Mouse (Mus musculus) ovary, postnatal 14 days (tissue): Measurements from ENCODE around the gene Hsd17b11.

Source experiments
- DNase-seq: peaks from one replicate; pipeline ENCODE4 v3.0.0; 2022; ENCODE audit warnings: low spot score

The Hsd17b11 gene

DNA sequence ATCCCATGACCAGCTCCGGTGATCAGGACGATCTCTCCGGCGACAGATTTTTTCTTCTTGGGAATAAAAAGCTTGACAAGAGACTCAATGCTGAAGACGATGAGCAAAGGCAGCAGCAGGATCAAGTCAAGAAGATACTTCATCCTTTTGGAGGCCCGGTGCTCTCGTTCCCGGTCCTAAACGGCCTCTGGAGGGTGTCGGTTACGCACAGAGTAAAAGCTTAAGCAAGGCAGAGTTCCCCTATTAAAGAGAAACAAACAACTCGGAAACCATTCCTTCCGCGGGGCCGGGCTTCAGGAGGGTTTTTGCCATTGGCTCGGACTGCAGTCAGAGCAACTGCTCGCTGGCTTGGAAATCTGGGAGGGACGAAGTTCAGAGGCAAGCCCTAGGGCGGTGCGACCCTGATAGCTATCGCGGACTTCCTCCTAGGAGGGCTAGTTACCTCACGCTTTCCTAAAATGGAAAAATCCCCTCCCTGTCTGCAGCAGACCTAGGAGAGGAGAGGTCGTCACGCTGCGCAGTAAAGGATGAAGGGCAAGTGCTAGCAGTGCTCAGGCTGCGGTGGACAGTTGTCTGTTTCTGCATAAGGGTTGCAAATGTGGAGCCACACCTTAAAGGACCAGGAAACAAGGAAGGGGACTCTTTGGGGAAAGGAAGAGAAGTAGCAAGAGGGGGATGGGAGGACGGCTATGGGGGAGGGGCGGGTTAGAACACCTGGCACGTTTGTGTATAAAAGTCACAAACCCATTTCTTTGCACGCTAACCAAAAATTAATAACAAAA lies at the start of gene Hsd17b11:
TSS of gene Hsd17b11 (minus strand) at position 323 of the 782 bp plus-strand sequence.
- DNase-seq, result peak; percentile 71

DNA sequence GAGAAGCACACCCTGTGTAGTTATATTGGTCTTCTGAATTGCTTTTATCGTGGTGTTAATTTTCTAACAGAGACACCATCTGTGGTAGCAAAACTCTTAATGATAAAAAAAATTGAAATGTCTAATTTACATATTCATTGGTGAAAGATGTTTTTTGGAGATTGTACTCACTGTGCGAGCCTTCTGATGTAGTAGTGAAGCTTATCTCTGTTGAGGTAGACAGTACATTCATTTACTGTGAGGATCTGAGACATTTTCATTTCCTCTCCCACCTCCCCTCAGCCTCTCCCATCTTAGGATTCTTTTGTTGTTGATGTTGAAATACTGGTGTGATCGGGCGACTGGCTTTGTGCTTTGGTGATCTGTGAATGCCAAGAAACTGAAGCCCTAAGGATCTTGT lies 49.3 kb upstream of the Hsd17b11 start:
- DNase-seq, result no peak

DNA sequence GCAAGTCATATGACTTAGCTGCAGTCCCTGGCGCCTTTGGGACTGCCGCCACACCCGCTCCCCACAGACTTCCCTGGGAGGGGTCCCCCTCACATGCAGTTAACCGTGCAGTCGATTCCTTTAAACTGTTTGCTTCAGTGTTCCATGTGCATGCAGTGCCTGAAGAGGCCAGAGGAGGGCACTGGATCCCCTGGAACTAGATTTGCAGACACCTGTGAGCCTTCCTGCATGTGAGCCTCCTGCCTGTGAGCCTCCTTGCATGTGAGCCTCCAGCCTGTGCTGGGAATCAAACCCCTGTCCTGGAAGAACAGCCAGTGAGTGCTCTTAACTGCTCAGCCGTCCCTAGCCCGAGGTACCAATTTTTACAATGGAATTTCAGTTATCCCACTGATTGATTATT lies 47.0 kb upstream of the Hsd17b11 start:
- no peak for DNase-seq

DNA sequence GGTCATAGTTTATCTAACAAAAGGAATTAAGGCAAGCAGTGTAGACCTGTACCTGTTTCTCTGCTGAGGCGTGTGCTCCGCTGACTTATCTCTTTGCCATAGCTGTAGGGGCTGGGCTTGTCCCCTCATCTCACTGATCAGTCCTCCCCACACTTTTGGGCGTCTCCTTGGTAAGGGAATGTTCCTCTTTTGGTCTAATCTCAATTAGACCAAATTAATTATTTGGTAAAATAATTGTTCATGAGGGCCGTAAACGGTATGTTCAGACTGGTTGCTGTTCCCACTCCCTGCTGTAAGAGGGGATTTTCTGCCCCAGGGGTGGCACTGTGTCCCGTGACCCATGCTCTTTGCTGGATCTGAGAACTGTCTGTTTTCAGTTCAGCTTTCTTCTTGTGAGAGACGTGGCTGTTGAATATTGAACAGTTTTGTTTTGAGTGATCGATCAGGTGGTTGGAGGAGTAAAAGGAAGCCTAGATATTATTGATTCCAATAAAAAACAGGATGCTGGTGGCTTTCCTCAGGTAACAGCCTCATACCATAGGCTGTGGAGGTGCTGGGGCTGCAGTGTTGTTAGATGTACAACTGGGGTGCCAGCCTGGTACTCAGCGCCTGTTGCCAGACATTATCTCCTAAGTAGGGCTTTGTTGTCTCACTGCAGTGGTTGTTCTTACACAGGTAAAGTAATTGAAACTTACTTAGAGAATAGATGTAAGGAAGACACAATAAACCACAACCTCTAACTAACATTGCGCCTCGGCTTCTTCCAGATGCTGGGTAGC lies 41.2 kb upstream of the Hsd17b11 start:
- no peak for DNase-seq

DNA sequence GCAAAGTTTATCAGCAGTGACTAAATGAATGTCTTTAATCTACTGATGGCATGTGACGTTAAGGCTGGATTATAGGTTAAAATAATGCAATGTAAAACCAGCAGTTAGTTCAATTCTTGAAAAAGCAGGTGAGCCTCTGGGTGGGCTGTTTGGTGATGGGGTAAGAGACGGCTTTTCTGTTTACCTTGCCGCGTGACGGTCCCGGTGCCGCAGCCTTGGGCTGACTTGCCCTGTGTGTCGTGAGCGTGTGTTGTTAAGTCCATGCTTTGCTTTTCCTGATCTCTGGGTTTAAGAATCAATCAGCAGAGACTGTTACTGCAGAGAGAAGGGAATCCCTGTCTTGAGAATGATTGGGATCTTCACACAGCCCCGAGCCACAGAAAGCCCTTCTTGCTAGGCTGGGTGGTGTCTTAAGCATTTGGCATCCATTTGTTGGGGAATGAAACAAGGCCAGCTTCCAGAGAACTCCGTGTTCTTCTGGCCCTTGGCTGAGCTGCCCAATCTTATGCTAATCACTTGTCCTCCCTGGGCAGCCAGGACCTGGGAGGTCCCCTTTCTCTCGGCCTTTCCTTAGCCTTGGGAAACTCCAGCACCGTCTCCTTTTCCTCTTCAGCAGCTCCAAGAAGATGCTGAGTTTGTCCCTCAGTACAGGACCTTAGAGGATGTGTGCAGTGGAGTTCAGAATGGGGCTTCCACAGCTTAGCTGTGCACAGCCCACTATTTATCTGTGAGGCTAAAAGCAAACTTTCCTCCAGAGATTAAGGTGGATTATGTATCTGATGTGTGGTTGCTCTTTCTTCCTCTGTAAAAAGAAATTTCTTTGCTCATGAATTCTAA lies 40.4 kb upstream of the Hsd17b11 start:
- no peak for DNase-seq

DNA sequence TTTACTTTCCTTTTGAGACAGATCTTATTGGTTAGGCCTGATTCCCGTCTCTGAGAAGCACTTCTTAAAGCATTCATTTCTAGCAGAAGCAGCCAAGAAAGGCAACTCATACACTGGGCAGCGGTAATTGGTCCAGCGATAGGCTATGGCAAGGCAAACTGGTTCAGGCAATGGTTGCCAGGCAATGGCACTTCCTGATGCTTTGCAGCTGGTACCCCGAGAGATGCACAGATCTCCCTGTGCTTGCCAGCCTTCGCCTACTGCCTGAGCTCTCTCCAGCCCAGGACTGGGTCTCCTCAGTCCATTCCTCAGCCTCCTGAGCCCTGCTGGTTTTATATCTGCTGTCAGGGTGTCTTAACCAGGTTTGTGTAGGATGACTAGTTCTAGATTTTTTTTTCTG lies 38.7 kb upstream of the Hsd17b11 start:
- DNase-seq, result no peak

DNA sequence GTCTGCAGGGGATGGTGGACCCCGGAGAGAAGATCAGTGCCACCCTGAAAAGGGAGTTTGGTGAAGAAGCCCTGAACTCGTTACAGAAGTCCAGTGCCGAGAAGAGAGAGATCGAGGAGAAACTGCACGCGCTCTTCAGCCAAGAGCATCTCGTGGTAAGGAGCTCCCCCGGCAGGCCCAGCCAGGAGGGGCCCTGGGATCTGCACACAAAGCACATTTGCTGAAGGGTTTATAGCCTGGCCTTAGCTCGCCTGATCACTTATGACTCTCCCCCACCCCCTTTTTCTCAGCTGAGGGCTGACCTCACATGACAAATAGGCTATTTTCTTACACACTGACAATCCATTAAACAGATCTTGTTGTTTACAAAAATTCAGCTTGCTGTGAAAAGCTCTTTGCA lies 37.9 kb upstream of the Hsd17b11 start:
- DNase-seq, result no peak

DNA sequence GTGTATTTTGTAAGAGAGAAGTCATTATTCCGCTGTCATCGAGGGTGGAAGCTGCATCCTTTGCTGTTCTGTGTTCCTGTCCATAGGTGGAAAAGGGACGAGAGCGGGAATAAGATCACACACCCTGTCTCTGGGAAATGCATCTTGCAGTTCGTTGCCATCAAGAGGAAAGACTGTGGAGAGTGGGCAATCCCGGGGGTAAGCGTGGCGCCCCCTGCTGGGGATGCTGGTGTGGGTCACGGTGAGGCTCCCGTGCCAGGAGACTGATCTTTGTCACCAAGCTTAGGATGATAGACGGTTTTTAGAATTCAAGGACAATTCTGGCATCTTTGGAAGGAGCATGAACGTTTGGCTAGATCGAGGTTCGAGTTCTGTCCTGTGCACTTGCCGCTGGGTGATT lies 36.3 kb upstream of the Hsd17b11 start:
- no peak for DNase-seq

DNA sequence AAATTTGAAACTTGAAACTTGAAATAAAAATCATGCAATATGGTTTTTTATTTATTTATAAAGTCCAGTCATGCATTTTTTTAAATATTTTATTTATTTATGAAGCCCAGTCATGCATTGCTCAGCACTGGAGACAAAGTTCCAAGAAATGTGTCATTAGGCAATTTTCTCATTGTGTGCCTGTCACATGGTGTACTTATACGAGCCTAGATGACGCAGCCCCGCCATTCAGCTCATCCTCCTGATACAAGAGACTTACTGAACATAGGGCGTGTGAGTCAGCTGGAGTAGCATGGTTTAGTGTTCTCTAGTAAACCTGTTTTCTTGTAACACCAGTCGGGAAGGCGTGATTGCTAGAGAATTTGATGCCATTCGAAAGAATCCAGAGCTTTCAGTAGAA lies 34.6 kb upstream of the Hsd17b11 start:
- DNase-seq, result no peak

DNA sequence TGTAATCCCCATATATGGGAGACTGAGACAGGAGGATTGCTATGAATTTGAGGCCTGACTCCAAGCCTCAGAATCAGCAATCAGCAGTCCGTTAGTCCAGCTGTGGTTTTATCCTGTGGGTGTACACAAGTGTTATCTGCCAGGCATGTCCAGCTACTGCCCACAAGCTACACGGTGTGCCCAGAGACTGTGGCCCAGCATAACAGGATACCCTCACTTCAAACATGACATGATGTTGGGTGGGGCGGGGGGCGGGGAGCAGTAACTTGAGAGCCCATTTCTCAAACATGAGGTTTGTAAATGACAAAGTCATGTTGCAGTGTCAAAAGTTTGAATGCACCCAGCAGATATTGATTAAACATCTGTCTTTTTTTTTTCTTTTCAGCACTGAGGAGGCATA lies 34.1 kb upstream of the Hsd17b11 start:
- DNase-seq, result no peak

DNA sequence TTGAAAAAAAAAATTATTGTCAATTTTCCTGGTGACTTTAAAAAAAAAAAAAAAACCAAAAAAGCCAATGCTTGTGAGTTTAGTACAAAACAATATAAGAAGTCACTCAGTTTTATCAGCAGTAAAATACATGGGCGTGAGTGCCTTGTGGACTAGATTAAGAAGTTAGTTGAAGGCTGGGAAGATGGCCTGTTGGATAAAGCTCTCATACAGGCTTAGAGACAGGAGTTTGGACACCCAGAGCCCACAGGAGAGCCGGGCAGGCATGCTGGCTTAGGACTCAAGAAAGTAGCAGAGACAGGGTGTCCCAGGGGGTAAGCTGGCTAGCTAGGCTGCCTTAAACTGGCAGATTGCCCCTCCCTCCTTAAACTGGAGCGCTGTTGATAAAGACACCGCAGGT lies 33.2 kb upstream of the Hsd17b11 start:
- DNase-seq, result no peak

DNA sequence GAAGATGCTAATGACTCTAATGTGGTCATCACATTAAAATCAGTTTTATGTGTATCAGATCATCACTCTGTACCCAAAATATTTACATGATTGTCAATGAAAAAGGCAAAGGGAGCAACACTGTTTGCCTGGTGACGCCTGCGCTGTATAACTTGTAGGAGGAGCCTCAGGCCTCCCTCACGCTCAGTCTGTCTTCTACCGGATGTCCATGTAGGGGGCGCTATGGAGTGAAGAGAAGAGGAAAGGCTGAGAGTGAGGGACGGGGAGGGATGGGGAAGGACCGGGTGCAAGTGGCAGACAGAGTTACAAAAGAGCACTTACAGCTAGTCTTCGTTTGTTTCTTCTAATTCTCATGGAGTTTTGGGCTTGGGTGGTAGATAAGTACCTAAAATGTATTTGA lies 31.2 kb upstream of the Hsd17b11 start:
- DNase-seq, result no peak

DNA sequence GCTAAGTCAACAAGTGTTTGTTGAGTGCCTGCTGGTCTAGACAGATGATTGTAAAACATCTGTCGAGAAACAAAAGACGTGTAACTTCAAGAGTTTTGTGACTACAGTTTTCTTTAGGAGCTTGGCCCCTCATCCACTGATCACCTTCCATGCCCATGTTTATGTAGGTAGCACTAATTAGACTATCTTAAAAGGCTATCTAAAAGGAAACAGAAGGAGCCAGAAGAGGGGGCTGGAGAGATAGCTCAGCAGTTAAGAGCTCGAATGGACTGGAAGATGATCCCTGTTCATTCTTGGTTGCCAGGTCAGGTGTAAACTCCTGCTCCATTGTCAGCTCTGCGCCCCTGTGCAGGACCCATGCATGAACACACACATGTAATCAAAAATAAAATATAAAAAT lies 26.4 kb upstream of the Hsd17b11 start:
- no peak for DNase-seq

DNA sequence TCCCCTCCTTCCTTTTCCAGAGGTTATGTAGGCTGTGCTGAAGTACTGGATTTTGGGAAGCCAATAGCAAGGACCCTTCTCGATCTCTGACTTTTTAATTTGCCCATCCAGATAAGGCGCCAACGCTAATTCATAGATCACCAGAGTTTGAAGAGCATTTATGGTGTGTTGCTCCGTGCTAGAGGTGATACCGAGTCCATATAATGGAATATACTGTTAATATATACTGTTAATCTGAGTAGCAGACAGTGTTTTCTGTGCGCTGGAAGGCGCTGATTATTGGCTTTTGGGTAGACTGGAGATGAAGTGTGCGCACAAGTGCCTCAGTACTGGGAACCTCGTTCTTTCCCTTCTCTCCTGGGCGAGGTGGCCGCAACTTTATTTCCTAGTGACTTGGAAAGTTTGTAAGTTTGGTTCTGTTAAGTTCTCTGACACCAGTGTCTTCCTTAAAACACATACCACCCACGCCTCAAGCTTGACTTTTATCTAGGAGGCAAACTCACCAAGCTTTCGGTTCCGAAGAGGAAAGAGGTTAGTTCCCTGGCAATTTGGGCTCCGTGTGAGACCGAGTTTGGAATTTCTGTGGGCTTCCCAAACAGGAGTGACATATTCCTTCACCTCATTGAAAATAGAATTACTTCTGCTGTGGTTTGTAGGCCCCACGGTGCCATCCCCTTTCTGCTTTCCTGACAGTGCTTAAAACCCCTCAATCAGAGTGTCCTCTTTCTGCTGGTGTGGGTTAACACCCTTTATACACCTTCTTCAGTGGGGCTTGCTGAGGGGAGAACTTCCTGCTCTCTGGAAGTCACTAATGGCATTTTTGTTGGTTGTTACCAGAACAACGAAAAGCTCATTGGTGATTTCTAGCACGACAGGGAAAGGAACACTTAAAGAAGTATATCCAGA lies 25.7 kb upstream of the Hsd17b11 start:
- DNase-seq, result no peak

DNA sequence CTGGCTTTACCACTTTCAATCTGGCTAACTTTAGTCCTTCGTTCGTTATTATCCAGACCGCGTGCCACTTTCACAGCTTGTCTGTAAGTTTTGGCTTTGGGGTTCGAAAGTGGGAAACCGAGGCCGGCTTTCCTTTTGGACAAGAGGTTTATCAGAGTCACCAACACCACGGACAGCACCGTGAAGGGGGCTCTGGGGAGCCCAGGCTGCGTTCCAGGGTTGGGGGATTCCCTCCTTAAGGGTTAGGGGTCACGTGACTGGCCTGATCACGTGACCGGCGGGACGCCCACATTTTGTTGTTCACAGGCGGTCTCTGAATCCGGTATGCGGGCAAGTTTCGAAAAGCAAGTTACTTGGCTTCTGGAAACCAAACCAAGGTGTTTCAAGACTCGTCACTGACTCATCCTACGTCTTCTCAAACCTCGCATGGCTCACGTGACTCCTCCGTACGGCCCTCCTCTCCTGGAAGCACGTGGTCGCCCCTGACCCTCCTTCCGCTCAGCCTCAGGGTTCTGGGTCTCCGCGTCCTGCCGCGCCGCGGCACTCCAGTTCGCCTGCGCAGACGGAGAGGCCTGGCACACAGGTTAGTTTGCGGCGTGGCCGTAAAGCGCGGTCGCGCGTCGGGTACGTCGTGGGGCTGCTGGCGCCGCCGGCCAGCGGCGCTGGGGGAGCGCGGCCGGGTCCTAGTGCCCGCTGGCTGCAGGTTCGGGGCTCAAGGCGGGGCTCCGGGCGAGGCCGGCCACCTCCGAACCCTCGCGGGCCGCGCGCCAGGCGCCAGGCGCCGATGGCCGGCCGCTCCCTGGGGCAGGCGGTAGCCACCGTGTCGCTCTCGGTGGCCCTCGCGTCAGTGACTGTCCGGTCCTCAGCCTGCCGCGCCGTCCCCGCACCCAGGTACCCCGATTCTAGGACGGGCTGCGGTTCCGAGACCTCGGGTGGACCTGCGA lies 24.8 kb upstream of the Hsd17b11 start, which contains the start of gene Nudt9:
TSS of gene Nudt9 (plus strand) at position 51 of the 944 bp plus-strand sequence.
- DNase-seq, result peak; percentile 92

DNA sequence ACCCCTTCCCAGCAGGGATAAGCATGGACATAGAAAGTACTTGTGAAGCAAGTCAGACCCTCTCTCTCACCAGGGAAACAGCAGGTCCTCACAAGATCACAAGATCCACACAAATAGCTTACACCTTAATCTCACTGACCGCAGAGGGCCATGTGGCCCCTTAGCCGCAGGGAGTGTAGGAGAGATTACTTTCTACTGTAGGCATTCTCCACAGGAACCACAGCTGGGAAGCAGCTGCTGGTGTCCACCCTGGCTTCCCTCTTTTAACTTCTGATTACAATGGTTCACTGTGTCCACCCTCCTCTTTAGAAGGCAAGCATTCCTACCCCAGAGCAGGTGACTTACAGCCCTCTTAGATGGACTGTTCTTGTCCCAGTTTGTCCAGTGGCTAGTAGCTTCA lies 22.0 kb upstream of the Hsd17b11 start:
- no peak for DNase-seq

DNA sequence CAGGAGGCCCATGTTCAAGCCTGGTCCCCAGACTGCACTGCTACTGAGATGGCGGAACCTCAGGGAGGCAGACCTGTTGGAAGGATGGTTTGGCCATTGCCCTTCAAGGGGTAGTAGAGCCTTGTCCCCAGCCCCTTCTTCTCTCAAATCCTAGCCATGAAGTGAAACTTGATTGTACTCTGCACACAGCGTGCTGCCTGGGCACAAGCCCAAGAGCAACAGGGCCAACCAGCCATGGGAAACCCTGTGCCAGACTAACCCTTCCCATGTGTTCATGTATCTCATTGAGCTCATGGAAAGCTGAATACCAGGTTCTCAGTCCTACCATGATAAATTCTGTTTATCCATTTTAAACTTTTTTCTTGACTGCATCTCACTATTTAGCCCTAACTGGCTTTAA lies 21.2 kb upstream of the Hsd17b11 start:
- DNase-seq, result no peak

DNA sequence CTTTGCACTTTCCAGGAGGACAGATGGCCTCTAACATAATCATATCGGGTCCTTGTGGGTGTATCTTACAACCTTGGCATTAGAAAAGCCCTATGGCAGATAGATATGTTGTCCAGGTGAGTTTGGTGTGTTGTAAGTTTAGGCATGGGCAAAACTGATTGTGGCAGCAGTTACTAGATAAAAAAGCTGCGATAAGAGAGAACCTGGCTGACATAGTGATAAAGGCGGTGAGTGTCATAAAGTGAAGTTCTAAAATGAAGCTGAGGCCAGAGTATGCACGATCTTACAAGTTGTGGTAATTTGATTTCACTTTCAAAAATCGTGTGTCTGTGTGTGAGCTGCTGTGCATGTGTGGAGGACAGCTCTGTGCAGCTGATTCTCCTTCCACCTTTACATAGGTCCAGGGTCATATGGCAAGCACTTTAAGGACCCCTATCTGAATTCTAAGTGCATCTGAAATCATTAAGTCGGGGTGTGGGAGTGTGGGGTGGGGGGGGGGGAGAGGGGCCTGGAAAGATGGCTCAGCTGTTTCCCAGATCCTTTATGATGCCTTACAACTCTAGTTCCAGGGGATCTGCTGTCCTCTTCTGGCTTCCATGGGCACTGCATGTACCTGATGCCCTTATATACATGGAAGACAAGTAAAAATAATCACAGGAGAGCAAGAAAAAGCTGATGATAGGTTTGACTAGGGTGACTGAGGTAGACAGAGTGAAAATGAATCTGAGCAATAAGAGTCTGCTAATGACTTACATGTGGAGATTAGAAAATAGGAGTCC lies 17.6 kb upstream of the Hsd17b11 start:
- no peak for DNase-seq

DNA sequence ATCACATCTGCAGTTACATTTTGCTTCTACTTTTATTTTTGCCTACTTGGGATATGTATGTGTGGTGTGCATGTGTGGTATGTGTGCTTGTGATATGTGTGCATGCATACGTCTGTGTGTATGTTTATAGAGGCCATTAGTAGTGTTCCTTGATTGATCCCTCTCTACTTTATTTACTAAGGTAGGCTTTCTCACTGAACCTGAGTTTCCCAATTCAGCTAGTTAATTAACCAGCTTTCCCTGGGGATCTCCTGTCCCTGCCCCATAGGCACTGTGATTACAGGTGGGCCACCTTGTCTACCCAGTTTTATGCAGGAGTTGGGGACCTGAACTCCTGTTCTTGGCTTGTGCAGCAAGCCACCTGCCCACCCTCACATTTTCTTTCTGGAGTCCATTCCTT lies 15.0 kb upstream of the Hsd17b11 start:
- no peak for DNase-seq

DNA sequence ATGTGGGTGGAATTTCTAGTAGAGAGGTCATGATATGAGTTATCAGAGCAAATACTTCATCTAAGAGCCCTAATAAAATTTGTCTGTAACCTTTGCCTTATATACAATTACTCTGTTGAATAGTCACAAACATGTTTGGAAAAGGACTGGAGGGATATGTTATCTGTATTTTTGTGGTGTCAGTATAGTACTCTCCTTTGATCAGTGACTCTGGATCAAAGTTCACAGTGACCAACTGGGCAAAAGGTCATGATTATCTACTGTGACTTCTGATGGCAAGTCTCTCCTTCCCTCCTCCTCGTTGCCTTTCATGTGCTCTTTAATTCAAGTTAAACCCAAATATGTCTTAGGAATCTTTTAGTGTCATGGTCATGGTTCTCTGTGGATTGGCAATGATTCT lies 14.1 kb upstream of the Hsd17b11 start:
- DNase-seq, result no peak
